Mouse (Mus musculus) C2C12 (cell line): ENCODE results near the gene Cartpt.

Experiments used
- MYOD1 ChIP-seq: IDR thresholded peaks from one replicate; pipeline ENCODE4 v1.6.1; 2011; ENCODE audit warnings: low read depth; ENCODE audit not compliant: control insufficient read depth, insufficient read length
- USF1 ChIP-seq: IDR thresholded peaks from one replicate; pipeline ENCODE4 v1.6.1; 2011; ENCODE audit warnings: low read depth, mild to moderate bottlenecking, control low read depth, moderate library complexity

DNA sequence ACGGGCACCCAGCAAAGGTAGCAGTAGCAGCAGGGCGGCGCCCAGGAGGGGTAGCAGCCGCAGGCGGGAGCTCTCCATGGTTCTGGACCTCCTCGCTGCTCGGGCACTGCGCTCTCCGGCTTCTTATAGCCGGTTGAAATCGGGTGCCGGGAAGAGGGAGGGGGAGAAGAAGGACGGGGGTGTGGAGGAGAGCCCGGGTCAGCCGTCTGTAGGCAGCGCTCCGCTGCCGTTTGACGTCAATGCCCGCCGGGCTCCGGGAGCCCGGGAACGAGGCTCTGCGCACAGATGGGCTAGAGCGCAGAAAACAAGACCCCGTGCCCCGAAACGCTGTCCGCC, 366 bp downstream of the Cartpt start:
- TF ChIP-seq MYOD1: no peak
- no peak for TF ChIP-seq USF1
